Mouse (Mus musculus): ENCODE measurements around the gene Gtf2h4. TPM values are rescaled to one million over a fixed set of nuclear protein-coding genes. Genes with fewer than 3 reads are reported as not detected.

The Gtf2h4 gene
- polyA plus RNA-seq, 1 experiment from 2014 or later, result 35.3 TPM

DNA sequence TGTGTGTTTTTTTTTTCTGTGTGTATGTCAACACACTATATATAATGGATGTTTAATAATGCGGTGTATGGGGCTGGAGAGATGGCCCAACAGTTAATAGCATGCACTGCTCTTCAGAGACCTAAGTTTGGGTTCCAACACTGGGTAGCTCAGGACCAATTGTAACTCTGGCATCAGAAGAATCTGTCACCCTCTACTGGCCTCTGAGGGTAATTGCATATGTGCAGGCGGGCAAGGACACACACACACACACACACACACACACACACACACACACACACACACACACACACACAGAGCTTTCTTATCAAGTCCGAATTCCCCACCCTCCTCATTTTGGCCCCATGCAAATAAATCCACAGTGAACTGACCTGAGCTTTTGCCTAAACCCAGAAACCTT lies 38.3 kb downstream of the Gtf2h4 start:
- WGBS, result 73% methylated on average over 3 of the region's 3 CpGs
- no peak overlapping the region for H3K4me3 ChIP-seq (replicated peaks; ENCODE audit: low read length)

DNA sequence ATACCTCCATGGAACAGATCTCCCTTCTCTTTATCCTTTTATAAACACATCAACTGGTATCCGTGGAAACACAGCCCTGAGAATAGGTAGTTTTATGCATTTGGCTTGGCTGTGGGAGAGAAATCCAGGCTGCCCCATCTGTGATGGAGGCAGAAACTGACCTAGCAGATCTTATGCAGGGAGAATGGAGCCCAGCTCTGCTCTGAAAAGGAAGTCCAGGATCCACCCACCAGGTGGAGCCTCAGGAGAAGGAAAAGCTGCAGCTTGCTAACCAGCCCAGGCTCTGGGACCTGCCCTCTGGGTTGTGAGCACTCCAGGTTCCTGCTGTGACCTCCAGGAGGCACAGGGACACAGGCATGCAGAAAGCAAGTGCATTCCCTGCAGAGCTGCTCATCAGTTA lies 39.5 kb downstream of the Gtf2h4 start:
- no peak overlapping the region for H3K27ac ChIP-seq (ENCODE audit: low read length)

More for the DNA sequence above, 38.3 kb downstream of the Gtf2h4 start:
- no peaks in the 10 kb centered on the region for H3K36me3 ChIP-seq (ENCODE audit: control insufficient read depth, insufficient read depth)
- H3K27ac ChIP-seq (ENCODE audit: low read length), result no peak overlapping the region
- H3K4me2 ChIP-seq (ENCODE audit: low read length), result no peak overlapping the region
- 0 out of 2 replicates have a peak, but pooled peaks cover 4% of the 10 kb centered on the region for H3K27me3 ChIP-seq (replicated peaks; ENCODE audit: control insufficient read depth, insufficient read depth, low read length)
- no peak overlapping the region for H3K9ac ChIP-seq (replicated peaks; ENCODE audit: low read depth, low read length)
- H3K4me1 ChIP-seq (replicated peaks; ENCODE audit: control insufficient read depth, insufficient read depth, low read length), result no peaks in the 10 kb centered on the region
- peak; percentile 24; the same call in 1 of the 2 replicates for ATAC-seq
- no peaks in the 10 kb centered on the region for H3K9me3 ChIP-seq (ENCODE audit: control insufficient read depth, low read length)

DNA sequence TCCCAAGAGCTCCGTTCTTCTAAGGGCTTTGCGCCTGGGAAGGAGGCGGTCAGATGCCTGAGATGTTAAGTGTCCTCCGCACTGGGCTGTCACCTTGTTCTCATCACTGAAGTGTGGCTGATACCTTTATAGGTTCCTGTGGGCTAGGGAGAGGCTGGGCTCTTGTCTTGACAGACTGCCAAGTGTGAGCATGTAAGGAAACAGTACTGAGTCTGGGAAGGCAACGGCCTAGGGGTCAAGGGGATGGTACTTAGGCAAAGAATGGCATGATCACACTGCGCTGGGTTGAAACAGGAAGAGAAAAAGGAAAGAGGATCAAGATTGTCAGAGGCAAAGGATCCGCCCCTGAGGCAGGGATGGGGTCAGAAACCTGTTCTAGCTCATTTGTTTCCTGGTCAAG lies 47.0 kb downstream of the Gtf2h4 start, which contains the start of gene Gm9573:
Gm9573 (minus strand) TSS at position 101 of the 400 bp plus-strand sequence.
- Histone ChIP-seq H3K9me3 (ENCODE audit: control insufficient read depth, low read length) (no peaks in the 10 kb centered on the region), H3K9ac (replicated peaks; ENCODE audit: low read depth, low read length) (no peak within 1 kb of the TSS), H3K4me2 (ENCODE audit: low read length) (no peak within 1 kb of the TSS), H3K27ac (ENCODE audit: low read length) (no peak within 1 kb of the TSS), H3K27me3 (replicated peaks; ENCODE audit: control insufficient read depth, insufficient read depth, low read length) (no peaks in the 10 kb centered on the region), H3K4me1 (replicated peaks; ENCODE audit: control insufficient read depth, insufficient read depth, low read length) (no peaks in the 10 kb centered on the region), H3K4me3 (replicated peaks; ENCODE audit: low read length) (no peak within 1 kb of the TSS), H3K36me3 (ENCODE audit: control insufficient read depth, insufficient read depth) (no peaks in the 10 kb centered on the region)
- 92% methylated on average over 7 of the region's 7 CpGs for WGBS
- no peak for ATAC-seq

More for the DNA sequence above, 39.5 kb downstream of the Gtf2h4 start:
- Histone ChIP-seq H3K36me3 (ENCODE audit: control insufficient read depth, insufficient read depth) (no peaks in the 10 kb centered on the region), H3K4me2 (ENCODE audit: low read length) (no peak overlapping the region), H3K9ac (replicated peaks; ENCODE audit: low read depth, low read length) (0 out of 2 replicates have a peak overlapping the region, but pooled peaks have one; percentile 2), H3K4me3 (replicated peaks; ENCODE audit: low read length) (no peak overlapping the region), H3K4me1 (replicated peaks; ENCODE audit: control insufficient read depth, insufficient read depth, low read length) (no peaks in the 10 kb centered on the region), H3K27me3 (replicated peaks; ENCODE audit: control insufficient read depth, insufficient read depth, low read length) (0 out of 2 replicates have a peak, but pooled peaks cover 4% of the 10 kb centered on the region), H3K9me3 (ENCODE audit: control insufficient read depth, low read length) (no peaks in the 10 kb centered on the region)
- WGBS, result 23% methylated on average over 1 of the region's 1 CpGs
- ATAC-seq, result no peak

Other genes with a start within 250 kb of the Gtf2h4 start
- gene H2-Q6, start 248.9 kb downstream of the Gtf2h4 start, polyA plus RNA-seq (2015; fragmentation: Nextera tagmentation; extraction: Ambion mirVana), result 0.36 and 0.60 TPM in 2 replicates
- gene H2-Q7, start 234.6 kb downstream of the Gtf2h4 start, polyA plus RNA-seq (2015; fragmentation: Nextera tagmentation; extraction: Ambion mirVana), result 0.99 and 3.1 TPM in 2 replicates
- 0.14 TPM in 1 of 2 replicates, not detected in the other for gene H2-Q10, start 203.7 kb downstream of the Gtf2h4 start, polyA plus RNA-seq (2015; fragmentation: Nextera tagmentation; extraction: Ambion mirVana)
- not detected in 2 replicates for gene Pou5f1, start 167.7 kb downstream of the Gtf2h4 start, polyA plus RNA-seq (2015; fragmentation: Nextera tagmentation; extraction: Ambion mirVana)
- gene Tcf19, start 156.9 kb downstream of the Gtf2h4 start, polyA plus RNA-seq (2015; fragmentation: Nextera tagmentation; extraction: Ambion mirVana), result 31.8 and 34.2 TPM in 2 replicates
- gene Cchcr1, start 156.6 kb downstream of the Gtf2h4 start, polyA plus RNA-seq (2015; fragmentation: Nextera tagmentation; extraction: Ambion mirVana), result 8.8 and 9.0 TPM in 2 replicates
- 1.4 and 1.7 TPM in 2 replicates for gene Psors1c2, start 140.5 kb downstream of the Gtf2h4 start, polyA plus RNA-seq (2015; fragmentation: Nextera tagmentation; extraction: Ambion mirVana)
- gene Cdsn, start 121.6 kb downstream of the Gtf2h4 start, polyA plus RNA-seq (2015; fragmentation: Nextera tagmentation; extraction: Ambion mirVana), result not detected in 2 replicates
- gene 2300002M23Rik, start 106.3 kb downstream of the Gtf2h4 start, polyA plus RNA-seq (2015; fragmentation: Nextera tagmentation; extraction: Ambion mirVana), result not detected in 2 replicates
- not detected in 2 replicates for gene Sfta2, start 72.2 kb downstream of the Gtf2h4 start, polyA plus RNA-seq (2015; fragmentation: Nextera tagmentation; extraction: Ambion mirVana)
- not detected in 2 replicates for gene Gm9573, start 47.1 kb downstream of the Gtf2h4 start, polyA plus RNA-seq (2015; fragmentation: Nextera tagmentation; extraction: Ambion mirVana)
- 0.08 TPM in 1 of 2 replicates, not detected in the other for gene Mucl3, start 30.0 kb downstream of the Gtf2h4 start, polyA plus RNA-seq (2015; fragmentation: Nextera tagmentation; extraction: Ambion mirVana)
- 19.0 and 19.8 TPM in 2 replicates for gene Vars2, start 6.1 kb downstream of the Gtf2h4 start, polyA plus RNA-seq (2015; fragmentation: Nextera tagmentation; extraction: Ambion mirVana)
- gene Ddr1, start 30.9 kb upstream of the Gtf2h4 start, polyA plus RNA-seq (2015; fragmentation: Nextera tagmentation; extraction: Ambion mirVana), result 113 and 116 TPM in 2 replicates
- gene Ier3, start 147.9 kb upstream of the Gtf2h4 start, polyA plus RNA-seq (2015; fragmentation: Nextera tagmentation; extraction: Ambion mirVana), result 6.4 and 9.9 TPM in 2 replicates
- 83.5 and 89.3 TPM in 2 replicates for gene Flot1, start 149.5 kb upstream of the Gtf2h4 start, polyA plus RNA-seq (2015; fragmentation: Nextera tagmentation; extraction: Ambion mirVana)
- 1,979 and 2,045 TPM in 2 replicates for gene Tubb5, start 164.6 kb upstream of the Gtf2h4 start, polyA plus RNA-seq (2015; fragmentation: Nextera tagmentation; extraction: Ambion mirVana)
- 10.6 and 13.2 TPM in 2 replicates for gene Mdc1, start 167.8 kb upstream of the Gtf2h4 start, polyA plus RNA-seq (2015; fragmentation: Nextera tagmentation; extraction: Ambion mirVana)
- 23.4 and 26.1 TPM in 2 replicates for gene Nrm, start 187.6 kb upstream of the Gtf2h4 start, polyA plus RNA-seq (2015; fragmentation: Nextera tagmentation; extraction: Ambion mirVana)
- 24.9 and 25.7 TPM in 2 replicates for gene Ppp1r18, start 191.9 kb upstream of the Gtf2h4 start, polyA plus RNA-seq (2015; fragmentation: Nextera tagmentation; extraction: Ambion mirVana)
- 40.4 and 42.2 TPM in 2 replicates for gene Dhx16, start 206.1 kb upstream of the Gtf2h4 start, polyA plus RNA-seq (2015; fragmentation: Nextera tagmentation; extraction: Ambion mirVana)
- 34.5 and 49.5 TPM in 2 replicates for gene 2310061I04Rik, start 223.7 kb upstream of the Gtf2h4 start, polyA plus RNA-seq (2015; fragmentation: Nextera tagmentation; extraction: Ambion mirVana)
- 423 and 493 TPM in 2 replicates for gene Atat1, start 236.3 kb upstream of the Gtf2h4 start, polyA plus RNA-seq (2015; fragmentation: Nextera tagmentation; extraction: Ambion mirVana)
- 50.8 and 55.6 TPM in 2 replicates for gene Mrps18b, start 242.7 kb upstream of the Gtf2h4 start, polyA plus RNA-seq (2015; fragmentation: Nextera tagmentation; extraction: Ambion mirVana)
- 47.0 and 50.7 TPM in 2 replicates for gene Ppp1r10, start 242.7 kb upstream of the Gtf2h4 start, polyA plus RNA-seq (2015; fragmentation: Nextera tagmentation; extraction: Ambion mirVana)

Measured in forebrain, embryonic 16.5 days (tissue).